Mouse (Mus musculus) stomach, postnatal 0 days (tissue): ENCODE measurements at regions not wholly inside any gene's neighbourhood (a gene's known extent, or its start where the extent isn't known, plus 50 kb on each side); places are given as distances from the start of the nearest gene placed in this dataset.

Experiments used
- ATAC-seq: fragments of 200-750 bp; cut with Nextera tagmentation; 2 replicates; pipeline ENCODE4 v1.8.0; 2017; ENCODE audit not compliant: low FRiP score, low TSS enrichment
- DNase-seq: peaks from one replicate; pipeline ENCODE4 v3.0.0-alpha.2; 2016; ENCODE audit warnings: low spot score
- H3K27ac ChIP-seq: fragments of 300-500 bp; sonication (generic); replicated peaks from 2 replicates; pipeline ENCODE4 v1.5.1; 2014; ENCODE audit warnings: mild to moderate bottlenecking, control low read depth
- H3K27me3 ChIP-seq: fragments of 300-500 bp; sonication (generic); 2 replicates; pipeline ENCODE4 v1.6.1; 2014; ENCODE audit warnings: low read length; ENCODE audit not compliant: control insufficient read depth, insufficient read depth
- H3K36me3 ChIP-seq: fragments of 300-500 bp; sonication (generic); 2 replicates; pipeline ENCODE4 v1.6.1; 2014; ENCODE audit warnings: low read length, mixed read lengths; ENCODE audit not compliant: control insufficient read depth, insufficient read depth
- H3K4me1 ChIP-seq: fragments of 300-500 bp; sonication (generic); replicated peaks from 2 replicates; pipeline ENCODE4 v1.6.1; 2014; ENCODE audit warnings: antibody characterized with exemption; ENCODE audit not compliant: control insufficient read depth, insufficient read depth
- H3K4me2 ChIP-seq: fragments of 300-500 bp; sonication (generic); replicated peaks from 2 replicates; pipeline ENCODE4 v1.6.1; 2014; ENCODE audit warnings: low read depth, mild to moderate bottlenecking, control low read depth, moderate library complexity
- H3K4me3 ChIP-seq: fragments of 300-500 bp; sonication (generic); 2 replicates; pipeline ENCODE4 v1.5.1; 2014; ENCODE audit warnings: low read depth, low read length, control low read depth
- H3K9ac ChIP-seq: fragments of 300-500 bp; sonication (generic); 2 replicates; pipeline ENCODE4 v1.6.1; 2014; ENCODE audit warnings: mild to moderate bottlenecking, low read length, control low read depth, mixed read lengths
- H3K9me3 ChIP-seq: fragments of 300-500 bp; sonication (generic); 2 replicates; pipeline ENCODE4 v1.6.1; 2016; ENCODE audit warnings: low read length; ENCODE audit not compliant: control insufficient read depth
- CTCF ChIP-seq: IDR thresholded peaks from 2 replicates; pipeline ENCODE4 v1.5.1; 2016; ENCODE audit warnings: antibody characterized with exemption, low read depth, mild to moderate bottlenecking, moderate library complexity
- EP300 ChIP-seq: optimal IDR thresholded peaks from 2 replicates; pipeline ENCODE3; 2016; ENCODE audit warnings: antibody characterized with exemption
- WGBS: fragments of 180-500 bp; shearing (Covaris S2); extraction: QIAGEN DNeasy Blood & Tissue Kit; methylation state at CpG from one replicate; pipeline ENCODE4 v1.1.7; 2014; 5-methylcytosine and 5-hydroxymethylcytosine counted together

- DNase-seq (no peak), ATAC-seq (no peak)
- no peak for TF ChIP-seq EP300
- TF ChIP-seq CTCF = no peak
- Histone ChIP-seq H3K4me2 (no peak overlapping the region), H3K36me3 (no peaks in the 10 kb centered on the region), H3K27me3 (no peaks in the 10 kb centered on the region), H3K27ac (no peak overlapping the region), H3K9me3 (no peaks in the 10 kb centered on the region), H3K9ac (no peak overlapping the region), H3K4me3 (no peak overlapping the region), H3K4me1 (no peaks in the 10 kb centered on the region)
- 70% methylated on average over 2 of the region's 2 CpGs for WGBS
Observed at GRCm38 (mm10) chr2:84246562-84246961, 178.6 kb downstream of the Calcrl start.

GRCm38 (mm10) chr2:84248169-84248568, 177.0 kb downstream of the Calcrl start:
- no peaks in the 10 kb centered on the region for H3K27me3 ChIP-seq
- ATAC-seq = no peak

GRCm38 (mm10) chr2:84249871-84250270, 175.3 kb downstream of the Calcrl start:
- H3K27me3 ChIP-seq = no peaks in the 10 kb centered on the region
- DNase-seq = no peak
- H3K9me3 ChIP-seq = no peaks in the 10 kb centered on the region
- no peaks in the 10 kb centered on the region for H3K4me1 ChIP-seq
- no peak overlapping the region for H3K9ac ChIP-seq
- H3K4me2 ChIP-seq = no peak overlapping the region
- no peak for TF ChIP-seq CTCF
- TF ChIP-seq EP300 = no peak
- WGBS = 31% methylated on average over 3 of the region's 3 CpGs
- no peak overlapping the region for H3K4me3 ChIP-seq
- H3K27ac ChIP-seq = no peak overlapping the region
- no peak for ATAC-seq
- H3K36me3 ChIP-seq = no peaks in the 10 kb centered on the region

More at GRCm38 (mm10) chr2:84248169-84248568, 177.0 kb downstream of the Calcrl start:
- Histone ChIP-seq H3K36me3 (no peaks in the 10 kb centered on the region), H3K4me2 (no peak overlapping the region), H3K27ac (no peak overlapping the region), H3K4me3 (no peak overlapping the region), H3K4me1 (no peaks in the 10 kb centered on the region), H3K9ac (no peak overlapping the region), H3K9me3 (no peaks in the 10 kb centered on the region)
- WGBS = 80% methylated on average over 3 of the region's 3 CpGs
- TF ChIP-seq EP300 (no peak), CTCF (no peak)
- DNase-seq = no peak

- H3K9me3 ChIP-seq = no peaks in the 10 kb centered on the region
- no peak overlapping the region for H3K4me2 ChIP-seq
- no peaks in the 10 kb centered on the region for H3K27me3 ChIP-seq
- H3K4me1 ChIP-seq = no peaks in the 10 kb centered on the region
- DNase-seq = no peak
- H3K36me3 ChIP-seq = no peaks in the 10 kb centered on the region
- no peak for ATAC-seq
- no peak overlapping the region for H3K27ac ChIP-seq
- WGBS = 85% methylated on average over 1 of the region's 1 CpGs
- H3K9ac ChIP-seq = no peak overlapping the region
- H3K4me3 ChIP-seq = no peak overlapping the region
- TF ChIP-seq EP300 = no peak
- TF ChIP-seq CTCF = no peak
Observed at GRCm38 (mm10) chr2:84252076-84252475, 173.1 kb downstream of the Calcrl start.

- WGBS = 82% methylated on average over 2 of the region's 2 CpGs
- H3K4me2 ChIP-seq = no peak overlapping the region
- TF ChIP-seq EP300 = no peak
- TF ChIP-seq CTCF = no peak
- H3K27me3 ChIP-seq = no peaks in the 10 kb centered on the region
- no peak overlapping the region for H3K27ac ChIP-seq
- no peak overlapping the region for H3K4me3 ChIP-seq
- H3K9me3 ChIP-seq = no peaks in the 10 kb centered on the region
- no peak for ATAC-seq
- H3K36me3 ChIP-seq = no peaks in the 10 kb centered on the region
- DNase-seq = no peak
- H3K4me1 ChIP-seq = no peaks in the 10 kb centered on the region
- no peak overlapping the region for H3K9ac ChIP-seq
Observed at GRCm38 (mm10) chr2:84258339-84259006, 166.7 kb downstream of the Calcrl start.

GRCm38 (mm10) chr2:84259222-84259621, 166.0 kb downstream of the Calcrl start:
- Histone ChIP-seq H3K9ac (no peak overlapping the region), H3K9me3 (no peaks in the 10 kb centered on the region), H3K4me3 (no peak overlapping the region), H3K27ac (no peak overlapping the region), H3K4me2 (no peak overlapping the region), H3K36me3 (no peaks in the 10 kb centered on the region), H3K27me3 (no peaks in the 10 kb centered on the region), H3K4me1 (no peaks in the 10 kb centered on the region)
- ATAC-seq (no peak), DNase-seq (no peak)
- peak; percentile 33 for TF ChIP-seq CTCF
- TF ChIP-seq EP300 = no peak
- WGBS = 83% methylated on average over 1 of the region's 1 CpGs
